Mouse (Mus musculus) ES-Bruce4 (cell line): ENCODE data around the gene Skap2.

Source experiments
- CTCF ChIP-seq: IDR thresholded peaks from one replicate; pipeline ENCODE4 v1.8.1; 2011; ENCODE audit warnings: low read depth, low read length
- EP300 ChIP-seq: IDR thresholded peaks from 2 replicates; pipeline ENCODE4 v1.6.1; 2011; ENCODE audit warnings: low read depth, low read length; ENCODE audit not compliant: insufficient read depth
- POLR2A ChIP-seq: IDR thresholded peaks from one replicate; pipeline ENCODE4 v1.8.1; 2011; ENCODE audit warnings: low read length; ENCODE audit not compliant: insufficient read depth

DNA sequence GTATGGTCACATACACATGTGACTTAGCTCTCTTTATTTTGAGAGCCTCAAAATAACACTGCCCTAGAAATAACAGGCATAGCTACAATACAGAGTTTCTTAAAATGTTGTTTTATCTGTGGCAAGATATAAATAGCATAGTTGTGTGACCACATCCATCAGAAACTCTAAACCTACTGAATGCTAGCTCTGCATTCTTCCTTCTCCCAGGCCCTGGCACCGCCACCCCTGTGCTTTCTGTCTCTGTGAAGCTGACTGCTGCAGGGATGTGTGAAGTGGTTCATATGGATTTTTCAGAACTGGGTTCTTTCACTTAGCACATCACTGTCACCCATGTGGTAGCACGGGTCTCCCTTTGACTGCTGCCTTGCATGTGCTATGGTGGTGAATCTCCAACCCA is 179.0 kb downstream of the Skap2 start:
- TF ChIP-seq POLR2A (no peak), CTCF (no peak), EP300 (no peak)
